Mouse (Mus musculus) forebrain, embryonic 13.5 days (tissue): Measurements from ENCODE around the gene Zfp114. TPM values are rescaled to one million over a fixed set of nuclear protein-coding genes. Genes with fewer than 3 reads are reported as not detected.

ENCODE experiments used
- ATAC-seq: fragments of 200-750 bp; cut with Nextera tagmentation; 2 replicates; pipeline ENCODE4 v1.8.0; 2017
- H3K27ac ChIP-seq: fragments of 300-500 bp; sonication (generic); 2 replicates; pipeline ENCODE4 v1.5.1; 2015; ENCODE audit warnings: inconsistent platforms, mild to moderate bottlenecking, moderate library complexity
- H3K27me3 ChIP-seq: fragments of 300-500 bp; sonication (generic); 2 replicates; pipeline ENCODE4 v1.6.1; 2015; ENCODE audit warnings: mild to moderate bottlenecking, inconsistent platforms
- H3K36me3 ChIP-seq: fragments of 300-500 bp; sonication (generic); 2 replicates; pipeline ENCODE4 v1.6.1; 2015; ENCODE audit warnings: mild to moderate bottlenecking, inconsistent platforms; ENCODE audit not compliant: poor library complexity, severe bottlenecking
- H3K4me1 ChIP-seq: fragments of 300-500 bp; sonication (generic); 2 replicates; pipeline ENCODE4 v1.6.1; 2015; ENCODE audit warnings: inconsistent platforms
- H3K4me2 ChIP-seq: fragments of 300-500 bp; sonication (generic); 2 replicates; pipeline ENCODE4 v1.6.1; 2015; ENCODE audit warnings: inconsistent platforms, mild to moderate bottlenecking, moderate library complexity
- H3K4me3 ChIP-seq: fragments of 300-500 bp; sonication (generic); 2 replicates; pipeline ENCODE4 v1.5.1; 2015; ENCODE audit warnings: mild to moderate bottlenecking, inconsistent platforms
- H3K9ac ChIP-seq: fragments of 300-500 bp; sonication (generic); 2 replicates; pipeline ENCODE4 v1.6.1; 2015; ENCODE audit warnings: mild to moderate bottlenecking, inconsistent platforms
- H3K9me3 ChIP-seq: fragments of 300-500 bp; sonication (generic); replicated peaks from 2 replicates; pipeline ENCODE4 v1.6.1; 2016; ENCODE audit warnings: inconsistent platforms
- WGBS: fragments of 180-500 bp; shearing (Covaris S2); methylation state at CpG from one replicate; pipeline ENCODE4 v1.1.7; 2015; 5-methylcytosine and 5-hydroxymethylcytosine counted together
- polyA plus RNA-seq: library from polyadenylated mRNA; unstranded; fragments of >200 nt; fragmentation: Nextera tagmentation; extraction: Ambion mirVana; gene quantifications from 2 replicates; pipeline ENCODE4 v1.2.1, GENCODE M21; 2015

Zfp114 gene
- polyA plus RNA-seq, 1 experiment from 2014 or later = 8.8 TPM

GRCm38 (mm10) chr7:24193157-24193556 lies 18.3 kb downstream of the Zfp114 start:
- no peaks in the 10 kb centered on the region for H3K4me1 ChIP-seq

GRCm38 (mm10) chr7:24196961-24197360 lies 22.1 kb downstream of the Zfp114 start:
- H3K4me2 ChIP-seq = no peak overlapping the region
- H3K4me1 ChIP-seq = no peaks in the 10 kb centered on the region
- H3K4me3 ChIP-seq = no peak overlapping the region
- H3K9me3 ChIP-seq = no peaks in the 10 kb centered on the region
- H3K27me3 ChIP-seq = no peaks in the 10 kb centered on the region
- no peak for ATAC-seq
- no peak overlapping the region for H3K9ac ChIP-seq
- peaks cover 79% of the 10 kb centered on the region for H3K36me3 ChIP-seq
- 95% methylated on average over 4 of the region's 4 CpGs for WGBS
- no peak overlapping the region for H3K27ac ChIP-seq

More at GRCm38 (mm10) chr7:24193157-24193556, 18.3 kb downstream of the Zfp114 start:
- Histone ChIP-seq H3K4me2 (no peak overlapping the region), H3K4me3 (no peak overlapping the region), H3K27ac (no peak overlapping the region), H3K27me3 (no peaks in the 10 kb centered on the region), H3K9ac (no peak overlapping the region), H3K9me3 (no peaks in the 10 kb centered on the region), H3K36me3 (peaks cover 41% of the 10 kb centered on the region)
- ATAC-seq = no peak
- 95% methylated on average over 3 of the region's 3 CpGs for WGBS

GRCm38 (mm10) chr7:24207488-24208261 lies 32.8 kb downstream of the Zfp114 start:
- H3K9ac ChIP-seq = peak overlapping the region; percentile 82
- H3K27ac ChIP-seq = no peak overlapping the region
- 11% methylated on average over 24 of the region's 24 CpGs for WGBS
- peaks cover 28% of the 10 kb centered on the region for H3K36me3 ChIP-seq
- no peaks in the 10 kb centered on the region for H3K27me3 ChIP-seq
- no peaks in the 10 kb centered on the region for H3K9me3 ChIP-seq
- H3K4me3 ChIP-seq = peak overlapping the region; percentile 59
- peak; percentile 94 for ATAC-seq
- H3K4me2 ChIP-seq = peak overlapping the region; percentile 67
- H3K4me1 ChIP-seq = peaks cover 8% of the 10 kb centered on the region

GRCm38 (mm10) chr7:24208282-24208886 lies 33.5 kb downstream of the Zfp114 start:
- peaks cover 24% of the 10 kb centered on the region for H3K36me3 ChIP-seq
- no peaks in the 10 kb centered on the region for H3K9me3 ChIP-seq
- 59% methylated on average over 7 of the region's 7 CpGs for WGBS
- no peak overlapping the region for H3K9ac ChIP-seq
- H3K27ac ChIP-seq = no peak overlapping the region
- ATAC-seq = peak; percentile 65
- no peaks in the 10 kb centered on the region for H3K27me3 ChIP-seq
- H3K4me3 ChIP-seq = peak overlapping the region; percentile 59
- peak overlapping the region; percentile 67 for H3K4me2 ChIP-seq
- H3K4me1 ChIP-seq = peaks cover 8% of the 10 kb centered on the region

GRCm38 (mm10) chr7:24210296-24210695 lies 35.4 kb downstream of the Zfp114 start:
- Histone ChIP-seq H3K9me3 (no peaks in the 10 kb centered on the region), H3K27ac (no peak overlapping the region), H3K9ac (no peak overlapping the region), H3K4me1 (peaks cover 8% of the 10 kb centered on the region), H3K4me3 (no peak overlapping the region), H3K4me2 (no peak overlapping the region), H3K36me3 (peaks cover 10% of the 10 kb centered on the region), H3K27me3 (no peaks in the 10 kb centered on the region)
- 88% methylated on average over 2 of the region's 2 CpGs for WGBS
- no peak for ATAC-seq

- 79% methylated on average over 5 of the region's 5 CpGs for WGBS
- Histone ChIP-seq H3K36me3 (no peaks in the 10 kb centered on the region), H3K27ac (no peak within 1 kb of the TSS), H3K4me1 (peaks cover 8% of the 10 kb centered on the region), H3K4me2 (no peak within 1 kb of the TSS), H3K9me3 (no peaks in the 10 kb centered on the region), H3K4me3 (no peak within 1 kb of the TSS), H3K27me3 (no peaks in the 10 kb centered on the region), H3K9ac (no peak within 1 kb of the TSS)
- ATAC-seq = no peak
Observed at GRCm38 (mm10) chr7:24211343-24211742, 36.5 kb downstream of the Zfp114 start, which contains the start of gene Zfp111. Gene Zfp111, minus strand, starts transcription at chr7:24211443.

Other genes with a start within 250 kb of the Zfp114 start
- not detected in 2 replicates for gene Vmn1r179, start 248.1 kb upstream of the Zfp114 start, polyA plus RNA-seq
- not detected in 2 replicates for gene Vmn1r180, start 224.4 kb upstream of the Zfp114 start, polyA plus RNA-seq
- gene Vmn1r181, start 200.4 kb upstream of the Zfp114 start, polyA plus RNA-seq = not detected in 2 replicates
- gene V1rd19, start 173.4 kb upstream of the Zfp114 start, polyA plus RNA-seq = not detected in 2 replicates
- not detected in 2 replicates for gene Vmn1r183, start 121.8 kb upstream of the Zfp114 start, polyA plus RNA-seq
- gene Zfp180, start 93.1 kb upstream of the Zfp114 start, polyA plus RNA-seq = 30.9 and 32.8 TPM in 2 replicates
- 7.7 and 8.6 TPM in 2 replicates for gene Zfp112, start 62.7 kb upstream of the Zfp114 start, polyA plus RNA-seq
- 18.7 and 18.8 TPM in 2 replicates for gene Zfp235, start 40.9 kb upstream of the Zfp114 start, polyA plus RNA-seq
- 8.1 and 8.4 TPM in 2 replicates for gene Zfp111, start 36.4 kb downstream of the Zfp114 start, polyA plus RNA-seq
- gene Zfp109, start 62.5 kb downstream of the Zfp114 start, polyA plus RNA-seq = 4.5 and 4.6 TPM in 2 replicates
- gene Zfp108, start 79.7 kb downstream of the Zfp114 start, polyA plus RNA-seq = 2.5 and 3.4 TPM in 2 replicates
- gene Zfp93, start 95.4 kb downstream of the Zfp114 start, polyA plus RNA-seq = 9.3 and 9.4 TPM in 2 replicates
- 44.0 and 46.2 TPM in 2 replicates for gene Zfp61, start 126.2 kb downstream of the Zfp114 start, polyA plus RNA-seq
- gene Zfp94, start 141.6 kb downstream of the Zfp114 start, polyA plus RNA-seq = 20.1 and 20.9 TPM in 2 replicates
- gene Tescl, start 158.9 kb downstream of the Zfp114 start, polyA plus RNA-seq = not detected in 2 replicates
- not detected in 2 replicates for gene Lypd5, start 174.1 kb downstream of the Zfp114 start, polyA plus RNA-seq
- 0.40 and 0.44 TPM in 2 replicates for gene Kcnn4, start 195.2 kb downstream of the Zfp114 start, polyA plus RNA-seq
- 25.7 and 30.4 TPM in 2 replicates for gene Smg9, start 224.6 kb downstream of the Zfp114 start, polyA plus RNA-seq